Mouse (Mus musculus): ENCODE results near the gene Gm10358.
"Not testable (repeated sequence)": the region's sequence is repeated elsewhere in the genome, so short reads cannot be mapped to it uniquely, and the experiment has no call there.

Gm10358 gene

DNA sequence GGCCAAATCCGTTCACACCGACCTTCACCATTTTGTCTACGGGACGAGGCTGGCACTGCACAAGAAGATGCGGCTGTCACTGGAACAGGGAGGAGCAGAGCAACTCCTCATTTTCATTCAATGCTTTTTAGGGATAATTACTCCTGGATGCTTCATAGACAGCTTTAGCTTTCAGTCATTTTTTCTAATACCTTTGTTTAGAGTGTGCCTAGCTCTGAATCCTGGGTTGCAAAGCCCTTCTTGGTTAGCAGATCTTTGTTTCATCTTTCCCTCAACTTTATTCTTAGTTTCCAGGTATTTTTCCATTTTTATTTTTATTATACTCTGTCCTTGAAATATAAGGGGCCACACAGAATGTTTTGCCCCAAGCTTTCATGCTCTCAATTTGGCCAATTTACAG lies at the start of gene Gm10358:
TSS of gene Gm10358 (minus strand) at position 101 of the 400 bp plus-strand sequence.
- no peak for DNase-seq

DNA sequence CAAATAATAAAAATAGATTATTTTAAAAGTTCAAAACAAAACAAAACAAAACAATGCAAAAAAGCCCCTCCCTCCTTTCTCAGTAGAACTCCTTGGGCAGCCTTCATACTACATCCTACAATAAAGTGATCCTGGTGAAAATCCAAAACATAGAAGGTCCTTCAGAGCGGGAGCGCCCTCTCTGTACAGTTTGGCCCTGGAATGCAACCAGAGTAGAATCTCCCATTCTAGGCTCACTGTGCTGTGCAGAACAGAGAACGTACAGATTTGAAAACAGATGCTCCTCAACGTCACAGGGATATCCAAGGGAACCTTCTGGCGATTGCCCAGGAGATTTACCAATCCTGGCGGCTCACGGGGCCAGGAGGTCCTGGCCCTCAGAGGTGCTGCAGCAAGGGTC lies 42.0 kb upstream of the Gm10358 start, which contains the start of gene Iqcm:
TSS of gene Iqcm (plus strand) at position 301 of the 400 bp plus-strand sequence.
- no peak for DNase-seq

DNA sequence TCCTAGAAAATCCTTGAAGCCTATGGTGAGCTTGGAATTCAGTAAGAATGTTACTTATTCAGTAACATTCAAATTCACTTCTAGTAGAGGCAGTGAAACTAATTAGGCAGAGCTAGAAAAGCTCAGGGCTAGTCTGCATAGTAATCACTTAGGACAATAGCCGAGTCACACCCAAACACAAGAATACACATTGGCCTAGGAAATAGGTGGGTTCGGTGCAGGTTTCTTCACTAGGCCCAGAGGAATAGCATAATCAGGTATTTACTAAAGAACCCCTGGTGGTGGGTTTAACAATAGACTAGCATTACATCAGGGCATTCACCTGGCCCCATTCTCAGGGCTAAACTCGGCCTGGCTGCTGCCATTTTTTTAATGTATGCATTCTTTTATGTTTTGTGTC lies 9.3 kb upstream of the Gm10358 start:
- not testable (repeated sequence) for DNase-seq

DNA sequence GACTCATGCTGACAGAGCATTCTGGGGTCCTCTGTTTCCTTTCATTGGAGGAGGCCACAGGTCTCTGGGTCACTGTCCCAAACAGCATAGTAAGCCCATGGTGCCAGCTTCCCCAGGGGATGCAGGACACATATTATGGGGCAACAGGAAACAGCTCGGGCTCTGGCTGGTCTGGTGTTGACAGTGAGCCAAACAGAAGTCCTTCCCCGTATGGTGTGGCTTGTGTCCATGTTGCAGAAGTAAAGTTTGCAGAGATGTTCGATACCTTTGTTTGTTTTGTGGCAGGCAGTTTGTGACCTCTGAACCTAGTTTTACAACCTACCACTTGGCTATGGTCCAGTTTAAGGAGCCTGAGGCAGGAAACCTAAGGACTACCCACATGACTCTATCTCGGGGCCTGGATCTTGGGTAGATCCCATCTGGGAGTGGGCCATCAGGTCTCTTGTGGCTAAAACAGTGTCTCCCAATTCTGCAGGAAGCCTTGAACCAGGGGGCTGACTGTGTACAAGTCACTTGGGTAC lies 21.6 kb downstream of the Gm10358 start:
- DNase-seq, result no peak

DNA sequence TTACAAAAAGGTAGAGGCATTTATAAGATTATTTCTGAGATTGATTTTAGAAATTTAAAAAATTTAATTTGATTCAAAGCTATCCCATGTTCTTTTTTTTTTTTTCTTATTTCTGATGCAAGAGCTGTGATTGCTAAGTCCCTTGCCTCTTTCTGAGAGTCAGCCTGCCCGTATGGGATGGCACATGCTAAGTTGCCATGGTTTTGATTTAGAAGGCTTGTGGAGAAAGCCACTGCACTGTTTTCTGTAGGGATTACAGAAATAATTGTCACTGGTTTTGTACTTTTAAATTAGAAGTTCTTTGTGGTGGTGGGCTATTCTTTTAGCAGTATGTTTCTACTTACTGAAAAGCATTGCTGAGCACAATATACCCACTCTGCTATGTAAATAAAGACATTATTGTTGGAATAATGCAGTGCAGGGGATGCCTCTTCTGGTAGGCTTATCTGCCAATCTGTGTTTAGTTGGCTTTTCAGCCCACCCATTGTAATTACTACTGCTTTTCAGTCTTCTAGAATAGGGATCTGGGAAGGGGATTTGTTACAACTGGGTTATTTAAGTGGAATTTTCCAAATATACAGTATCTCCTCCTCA lies 30.8 kb downstream of the Gm10358 start:
- DNase-seq, result no peak

DNA sequence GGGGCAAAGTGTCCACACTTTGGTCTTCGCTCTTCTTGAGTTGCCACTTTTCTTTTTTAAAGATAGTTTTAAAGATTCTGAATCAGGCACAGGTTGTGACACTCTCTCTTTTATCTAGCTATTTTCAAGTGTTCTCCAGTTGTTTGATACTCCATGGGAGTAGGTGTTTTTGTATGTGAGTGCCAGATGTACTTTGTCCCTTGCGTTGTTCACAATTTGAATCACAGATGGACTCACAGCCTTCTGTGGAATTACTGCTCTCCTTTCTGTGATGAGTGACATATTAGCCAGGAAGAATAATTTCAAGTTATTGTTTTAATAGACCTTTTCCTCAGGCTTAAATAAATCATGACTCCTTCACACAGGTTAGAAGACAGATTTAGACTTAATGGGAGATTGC lies 34.4 kb downstream of the Gm10358 start:
- DNase-seq, result no peak

All from cerebellum, postnatal 14 days (tissue).